Mouse (Mus musculus) cerebellum, adult 2 months (tissue): ENCODE data around the gene Cramp1l.

Experiments used
- CTCF ChIP-seq: fragments of 200-500 bp; IDR thresholded peaks from 2 replicates; pipeline ENCODE4 v1.5.1; 2011; ENCODE audit warnings: low read depth, mild to moderate bottlenecking, control low read depth, low read length, moderate library complexity, borderline replicate concordance; ENCODE audit not compliant: insufficient read depth
- POLR2A ChIP-seq: fragments of 200-500 bp; IDR thresholded peaks from 2 replicates; pipeline ENCODE4 v1.6.1; 2011; ENCODE audit warnings: low read length, control low read depth, borderline replicate concordance; ENCODE audit not compliant: insufficient read depth

- TF ChIP-seq POLR2A, result no peak
- TF ChIP-seq CTCF, result no peak
Observed at GRCm38 (mm10) chr17:24934926-24935325, 80.7 kb downstream of the Cramp1l start.
